Comparison of ENCODE assay signal across 14 mouse cellular contexts in the genomic region with DNA sequence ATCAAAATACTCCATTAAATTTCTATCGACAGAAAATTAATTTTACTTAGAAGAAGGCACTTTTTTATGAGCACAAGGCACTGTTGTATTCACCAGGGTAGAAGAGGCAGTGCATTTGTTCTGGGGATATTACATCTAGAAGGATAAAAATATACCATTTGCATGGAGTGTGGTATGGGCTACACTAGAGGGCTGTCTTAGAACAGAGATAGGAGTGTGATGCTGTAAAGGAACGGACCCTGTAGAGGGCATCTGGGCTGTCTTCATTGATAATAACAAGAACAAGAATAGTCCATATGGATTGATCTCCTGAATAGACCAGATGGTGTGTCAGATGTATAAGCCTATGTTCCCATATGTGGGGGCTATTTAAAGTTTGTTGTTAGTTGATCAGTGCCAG.
"Had no signal": no experiment of that assay in that cellular context is flagged by ENCODE, and none has a peak within 500 bp of the region (broad histone marks: within the 10 kb centered on the region; RNA-seq: fewer than 3 reads in every experiment).

No protein-coding gene starts in this region.

- H3K4me3 ChIP-seq: limb, embryonic 13.5 days; liver, embryonic 15.5 days; neural tube, embryonic 12.5 days; stomach, embryonic 15.5 days had no signal

- DNase-seq: kidney, adult 9 months; kidney, postnatal 36 days; left cerebral cortex, postnatal 4 days; lung, adult 2 months; lung, postnatal 36 days; right cerebral cortex, postnatal 14 days; thymus, adult 2 months; thymus, postnatal 25 days had no signal

- H3K27ac ChIP-seq: kidney, postnatal 0 days; limb, embryonic 13.5 days; liver, embryonic 15.5 days; neural tube, embryonic 12.5 days; stomach, embryonic 15.5 days had no signal

- H3K4me1 ChIP-seq: limb, embryonic 13.5 days; liver, embryonic 15.5 days; neural tube, embryonic 12.5 days; stomach, embryonic 15.5 days had no signal

- H3K27me3 ChIP-seq: limb, embryonic 13.5 days; liver, embryonic 15.5 days; neural tube, embryonic 12.5 days; stomach, embryonic 15.5 days had no signal

- H3K36me3 ChIP-seq: limb, embryonic 13.5 days; liver, embryonic 15.5 days; neural tube, embryonic 12.5 days; stomach, embryonic 15.5 days had no signal

- H3K4me2 ChIP-seq: limb, embryonic 13.5 days; liver, embryonic 15.5 days; neural tube, embryonic 12.5 days; stomach, embryonic 15.5 days had no signal

- H3K9ac ChIP-seq: limb, embryonic 13.5 days; liver, embryonic 15.5 days; neural tube, embryonic 12.5 days; stomach, embryonic 15.5 days had no signal

- H3K9me3 ChIP-seq: limb, embryonic 13.5 days; liver, embryonic 15.5 days; neural tube, embryonic 12.5 days; stomach, embryonic 15.5 days had no signal

- ATAC-seq: lung, postnatal 0 days had no signal
